Mouse (Mus musculus) spleen, postnatal 36 days (tissue): ENCODE data around the gene Apon.
A peak's percentile ranks its signal among the peaks of the same experiment; 100 is the strongest.
"Not testable (repeated sequence)": the region's sequence is repeated elsewhere in the genome, so short reads cannot be mapped to it uniquely, and the experiment has no call there.

Source experiments
- DNase-seq, 2 experiments: peaks; one replicate each; pipeline ENCODE4 v3.0.0; 2022; ENCODE audit warnings: low spot score in 2 of 2, mixed read lengths in 1 of 2

Apon gene

GRCm38 (mm10) chr10:128253677-128254255 is at the start of gene Apon:
TSS of gene Apon (plus strand) at chr10:128254096.
- no peak for DNase-seq

GRCm38 (mm10) chr10:128204941-128205340 is 49.0 kb upstream of the Apon start:
- no peak for DNase-seq

GRCm38 (mm10) chr10:128208326-128208725 is 45.6 kb upstream of the Apon start:
- no peak for DNase-seq

GRCm38 (mm10) chr10:128209311-128210009 is 44.4 kb upstream of the Apon start:
- DNase-seq, result no peak

GRCm38 (mm10) chr10:128210131-128210530 is 43.8 kb upstream of the Apon start:
- DNase-seq, result no peak

GRCm38 (mm10) chr10:128210954-128211353 is 42.9 kb upstream of the Apon start:
- DNase-seq, result no peak

GRCm38 (mm10) chr10:128211390-128212108 is 42.3 kb upstream of the Apon start, which contains the start of gene Spryd4:
TSS of gene Spryd4 (minus strand) at chr10:128211807.
- peak; percentile 87 to 91 for DNase-seq

GRCm38 (mm10) chr10:128212148-128212547 is 41.7 kb upstream of the Apon start:
- no peak for DNase-seq

GRCm38 (mm10) chr10:128212871-128213323 is 41.0 kb upstream of the Apon start:
- DNase-seq, result peak; percentile 70 to 79

GRCm38 (mm10) chr10:128214112-128214511 is 39.8 kb upstream of the Apon start:
- DNase-seq, result not testable (repeated sequence)

GRCm38 (mm10) chr10:128214981-128215380 is 38.9 kb upstream of the Apon start:
- DNase-seq, result no peak

- no peak for DNase-seq
These were observed 35.3 kb upstream of the Apon start for GRCm38 (mm10) chr10:128218387-128219117.

- DNase-seq, result no peak
These were observed 32.2 kb upstream of the Apon start for GRCm38 (mm10) chr10:128221533-128222286.

GRCm38 (mm10) chr10:128225064-128225463 is 28.8 kb upstream of the Apon start:
- DNase-seq, result no peak

GRCm38 (mm10) chr10:128225538-128225937 is 28.4 kb upstream of the Apon start, which contains the start of gene Mip:
TSS of gene Mip (plus strand) at chr10:128225838.
- no peak for DNase-seq

GRCm38 (mm10) chr10:128227592-128227991 is 26.3 kb upstream of the Apon start:
- DNase-seq, result no peak

GRCm38 (mm10) chr10:128228009-128228408 is 25.9 kb upstream of the Apon start:
- DNase-seq, result no peak

GRCm38 (mm10) chr10:128230582-128230981 is 23.3 kb upstream of the Apon start:
- DNase-seq, result no peak

- no peak for DNase-seq
These were observed 22.8 kb upstream of the Apon start for GRCm38 (mm10) chr10:128231146-128231545.

- peak; percentile 81 to 85 for DNase-seq
These were observed 22.0 kb upstream of the Apon start, which contains the start of gene Timeless for GRCm38 (mm10) chr10:128231697-128232419. TSS of gene Timeless (plus strand) at chr10:128232065.
